Mouse (Mus musculus) midbrain, embryonic 10.5 days (tissue): ENCODE measurements at regions not wholly inside any gene's neighbourhood (a gene's known extent, or its start where the extent isn't known, plus 50 kb on each side); places are given as distances from the start of the nearest gene placed in this dataset.
"Not testable (repeated sequence)": the region's sequence is repeated elsewhere in the genome, so short reads cannot be mapped to it uniquely, and the experiment has no call there.

Experiments used
- DNase-seq: peaks from one replicate; pipeline ENCODE4 v3.0.0-alpha.2; 2017; ENCODE audit warnings: low spot score
- H3K27ac ChIP-seq: fragments of 300-500 bp; sonication (generic); replicated peaks from 2 replicates; pipeline ENCODE4 v1.5.1; 2016; ENCODE audit warnings: mild to moderate bottlenecking
- H3K27me3 ChIP-seq: fragments of 300-500 bp; sonication (generic); 2 replicates; pipeline ENCODE4 v1.6.1; 2016; ENCODE audit warnings: low read depth, mild to moderate bottlenecking; ENCODE audit not compliant: poor library complexity, severe bottlenecking
- H3K36me3 ChIP-seq: fragments of 300-500 bp; sonication (generic); 2 replicates; pipeline ENCODE4 v1.6.1; 2016; ENCODE audit warnings: mild to moderate bottlenecking, moderate library complexity
- H3K4me1 ChIP-seq: fragments of 300-500 bp; sonication (generic); 2 replicates; pipeline ENCODE4 v1.6.1; 2016
- H3K4me3 ChIP-seq: fragments of 300-500 bp; sonication (generic); 2 replicates; pipeline ENCODE4 v1.5.1; 2016; ENCODE audit warnings: mild to moderate bottlenecking, moderate library complexity
- H3K9me3 ChIP-seq: fragments of 300-500 bp; sonication (generic); replicated peaks from 2 replicates; pipeline ENCODE4 v1.6.1; 2016; ENCODE audit warnings: mild to moderate bottlenecking
- WGBS: fragments of 180-500 bp; shearing (Covaris S2); methylation state at CpG from one replicate; pipeline ENCODE4 v1.1.7; 2016; 5-methylcytosine and 5-hydroxymethylcytosine counted together

GRCm38 (mm10) chr17:3037145-3037870, 77.5 kb upstream of the Scaf8 start:
- Histone ChIP-seq H3K4me1 (no peaks in the 10 kb centered on the region), H3K36me3 (no peaks in the 10 kb centered on the region), H3K27me3 (no peaks in the 10 kb centered on the region), H3K9me3 (peaks cover 57% of the 10 kb centered on the region), H3K4me3 (no peak overlapping the region), H3K27ac (no peak overlapping the region)
- WGBS: 46% methylated on average over 3 of the region's 3 CpGs
- peak; percentile 6 for DNase-seq

GRCm38 (mm10) chr17:3038067-3038466, 76.7 kb upstream of the Scaf8 start:
- Histone ChIP-seq H3K27me3 (no peaks in the 10 kb centered on the region), H3K4me1 (no peaks in the 10 kb centered on the region), H3K9me3 (peaks cover 49% of the 10 kb centered on the region), H3K27ac (no peak overlapping the region), H3K4me3 (no peak overlapping the region), H3K36me3 (no peaks in the 10 kb centered on the region)
- DNase-seq: no peak
- WGBS: 90% methylated on average over 1 of the region's 1 CpGs

DNA sequence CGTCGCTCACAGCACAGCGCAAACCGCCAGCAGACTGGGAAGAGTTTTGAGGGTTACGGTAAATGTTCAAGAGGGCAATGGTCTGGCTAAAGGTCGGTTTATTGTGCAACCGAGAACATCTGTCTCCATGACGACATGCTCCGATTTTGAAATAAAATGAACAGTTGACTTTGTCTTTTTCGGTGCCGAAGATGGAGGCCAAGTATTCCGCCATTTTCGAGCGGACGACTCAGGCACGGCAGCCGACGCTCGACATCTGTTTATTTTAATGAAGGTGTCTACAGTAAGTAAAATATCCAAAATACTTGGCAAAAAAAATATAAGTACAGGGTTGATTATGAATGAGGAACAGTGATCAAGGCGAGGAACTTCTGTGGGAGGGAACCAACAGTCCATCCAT, 70.3 kb upstream of the Scaf8 start:
- not testable (repeated sequence) for H3K4me1 ChIP-seq, H3K27ac ChIP-seq, H3K36me3 ChIP-seq, H3K4me3 ChIP-seq, H3K27me3 ChIP-seq, H3K9me3 ChIP-seq, DNase-seq
- WGBS: 87% methylated on average over 20 of the region's 20 CpGs

- DNase-seq, H3K4me3 ChIP-seq, H3K4me1 ChIP-seq, H3K27me3 ChIP-seq, H3K9me3 ChIP-seq, H3K27ac ChIP-seq, H3K36me3 ChIP-seq: not testable (repeated sequence)
- WGBS: 91% methylated on average over 4 of the region's 4 CpGs
Measured at GRCm38 (mm10) chr17:3053859-3054258, 60.9 kb upstream of the Scaf8 start.

DNA sequence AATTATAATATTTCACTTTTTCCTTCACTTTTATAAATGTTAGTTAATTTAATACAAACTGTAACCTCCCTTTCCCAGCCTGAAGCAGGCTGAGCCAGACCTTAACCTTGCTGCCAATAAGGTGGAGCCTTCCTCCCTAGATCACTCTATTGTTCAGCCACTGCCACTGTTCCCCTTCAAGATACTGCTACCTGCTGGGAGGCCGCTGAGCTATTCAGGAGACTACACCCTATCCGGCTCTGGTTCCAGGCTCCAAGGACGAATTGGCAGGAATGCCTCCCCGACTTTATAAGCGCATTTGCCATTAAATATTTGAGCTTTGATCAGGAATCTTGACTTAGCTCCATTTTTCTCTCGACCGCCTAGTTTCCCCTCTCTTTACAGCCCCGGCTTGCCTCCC, 59.9 kb upstream of the Scaf8 start:
- H3K9me3 ChIP-seq: peaks cover 12% of the 10 kb centered on the region
- not testable (repeated sequence) for H3K27me3 ChIP-seq, H3K36me3 ChIP-seq, H3K4me1 ChIP-seq, DNase-seq, H3K27ac ChIP-seq, H3K4me3 ChIP-seq
- WGBS: 39% methylated on average over 8 of the region's 8 CpGs

- 82% methylated on average over 3 of the region's 3 CpGs for WGBS
- H3K4me3 ChIP-seq, H3K36me3 ChIP-seq, H3K27ac ChIP-seq, H3K27me3 ChIP-seq, DNase-seq, H3K4me1 ChIP-seq: not testable (repeated sequence)
- H3K9me3 ChIP-seq: peaks cover 13% of the 10 kb centered on the region
Measured at GRCm38 (mm10) chr17:3055376-3055775, 59.4 kb upstream of the Scaf8 start.

DNA sequence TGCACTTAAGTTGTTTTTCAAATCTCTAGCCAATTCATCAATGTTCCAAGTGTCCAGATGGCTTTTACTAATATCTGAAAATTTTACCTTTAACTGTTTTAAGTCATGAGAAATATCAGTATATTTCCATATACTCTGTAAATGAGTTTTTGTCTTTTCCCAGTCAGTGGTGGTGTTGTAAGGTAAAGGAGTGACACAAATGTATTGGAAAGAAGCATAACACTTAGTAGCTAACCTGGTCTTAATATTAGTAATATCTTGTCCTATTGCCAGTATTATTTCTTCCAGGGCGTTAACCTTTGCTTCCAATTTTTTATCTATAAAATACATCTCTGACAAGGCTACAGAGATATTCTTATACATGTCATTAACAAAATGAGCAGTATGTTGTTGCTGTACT, 51.4 kb upstream of the Scaf8 start:
- not testable (repeated sequence) for H3K36me3 ChIP-seq, H3K27ac ChIP-seq, H3K4me1 ChIP-seq, H3K27me3 ChIP-seq, DNase-seq, H3K4me3 ChIP-seq
- peaks cover 30% of the 10 kb centered on the region for H3K9me3 ChIP-seq
- WGBS: 84% methylated on average over 1 of the region's 1 CpGs
